Mouse (Mus musculus): Measurements from ENCODE around the gene Psg20. TPM values are rescaled to one million over a fixed set of nuclear protein-coding genes. Genes with fewer than 3 reads are reported as not detected.
"Not testable (repeated sequence)": the region's sequence is repeated elsewhere in the genome, so short reads cannot be mapped to it uniquely, and the experiment has no call there.

Gene Psg20
- polyA plus RNA-seq (2016; fragmentation: Nextera tagmentation; extraction: Ambion mirVana), result not detected in 2 replicates

GRCm38 (mm10) chr7:18686085-18686484 lies at the start of gene Psg20:
TSS of gene Psg20 (minus strand) at chr7:18686185.
- 81% methylated on average over 2 of the region's 2 CpGs for WGBS

GRCm38 (mm10) chr7:18734451-18734850 lies 48.5 kb upstream of the Psg20 start:
- DNase-seq (ENCODE audit: low spot score), result no peak
- WGBS, result 88% methylated on average over 1 of the region's 1 CpGs

More at GRCm38 (mm10) chr7:18686085-18686484, at the start of gene Psg20:
- no peaks in the 10 kb centered on the region for H3K36me3 ChIP-seq
- no peak within 1 kb of the TSS for H3K27ac ChIP-seq
- no peaks in the 10 kb centered on the region for H3K27me3 ChIP-seq (ENCODE audit: low read depth, poor library complexity, severe bottlenecking)
- H3K9me3 ChIP-seq (replicated peaks), result no peaks in the 10 kb centered on the region
- no peaks in the 10 kb centered on the region for H3K4me1 ChIP-seq
- DNase-seq (ENCODE audit: low spot score), result no peak
- no peak within 1 kb of the TSS for H3K4me3 ChIP-seq

GRCm38 (mm10) chr7:18733111-18733510 lies 47.1 kb upstream of the Psg20 start:
- Histone ChIP-seq H3K27ac (no peak overlapping the region), H3K4me3 (no peak overlapping the region), H3K4me1 (no peaks in the 10 kb centered on the region), H3K9me3 (replicated peaks) (no peaks in the 10 kb centered on the region), H3K27me3 (ENCODE audit: low read depth, poor library complexity, severe bottlenecking) (no peaks in the 10 kb centered on the region), H3K36me3 (no peaks in the 10 kb centered on the region)
- peak; percentile 11 for DNase-seq (ENCODE audit: low spot score)

More at GRCm38 (mm10) chr7:18734451-18734850, 48.5 kb upstream of the Psg20 start:
- Histone ChIP-seq H3K4me1 (no peaks in the 10 kb centered on the region), H3K27me3 (ENCODE audit: low read depth, poor library complexity, severe bottlenecking) (no peaks in the 10 kb centered on the region), H3K9me3 (replicated peaks) (no peaks in the 10 kb centered on the region), H3K4me3 (no peak overlapping the region), H3K36me3 (no peaks in the 10 kb centered on the region), H3K27ac (no peak overlapping the region)

GRCm38 (mm10) chr7:18728391-18728790 lies 42.4 kb upstream of the Psg20 start:
- DNase-seq (ENCODE audit: low spot score), result peak; percentile 13
- H3K27me3 ChIP-seq (ENCODE audit: low read depth, poor library complexity, severe bottlenecking), result no peaks in the 10 kb centered on the region
- WGBS, result 86% methylated on average over 1 of the region's 1 CpGs
- no peak overlapping the region for H3K27ac ChIP-seq
- H3K4me1 ChIP-seq, result no peaks in the 10 kb centered on the region
- no peaks in the 10 kb centered on the region for H3K9me3 ChIP-seq (replicated peaks)
- no peak overlapping the region for H3K4me3 ChIP-seq
- no peaks in the 10 kb centered on the region for H3K36me3 ChIP-seq

GRCm38 (mm10) chr7:18725931-18726330 lies 39.9 kb upstream of the Psg20 start:
- not testable (repeated sequence) for H3K36me3 ChIP-seq; DNase-seq (ENCODE audit: low spot score); H3K9me3 ChIP-seq (replicated peaks); H3K27me3 ChIP-seq (ENCODE audit: low read depth, poor library complexity, severe bottlenecking); H3K4me1 ChIP-seq; H3K27ac ChIP-seq; H3K4me3 ChIP-seq

GRCm38 (mm10) chr7:18724001-18724400 lies 38.0 kb upstream of the Psg20 start:
- no peak for DNase-seq (ENCODE audit: low spot score)

GRCm38 (mm10) chr7:18717790-18718189 lies 31.8 kb upstream of the Psg20 start, which contains the start of gene Psg22:
TSS of gene Psg22 (plus strand) at chr7:18718090.
- Histone ChIP-seq H3K27ac (no peak within 1 kb of the TSS), H3K36me3 (no peaks in the 10 kb centered on the region), H3K9me3 (replicated peaks) (no peaks in the 10 kb centered on the region), H3K4me3 (no peak within 1 kb of the TSS), H3K4me1 (no peaks in the 10 kb centered on the region), H3K27me3 (ENCODE audit: low read depth, poor library complexity, severe bottlenecking) (no peaks in the 10 kb centered on the region)
- 42% methylated on average over 2 of the region's 2 CpGs for WGBS
- no peak for DNase-seq (ENCODE audit: low spot score)

More at GRCm38 (mm10) chr7:18724001-18724400, 38.0 kb upstream of the Psg20 start:
- Histone ChIP-seq H3K27me3 (ENCODE audit: low read depth, poor library complexity, severe bottlenecking) (no peaks in the 10 kb centered on the region), H3K4me3 (no peak overlapping the region), H3K27ac (no peak overlapping the region), H3K4me1 (no peaks in the 10 kb centered on the region), H3K9me3 (replicated peaks) (no peaks in the 10 kb centered on the region), H3K36me3 (no peaks in the 10 kb centered on the region)
- 91% methylated on average over 6 of the region's 6 CpGs for WGBS

GRCm38 (mm10) chr7:18715546-18715945 lies 29.6 kb upstream of the Psg20 start:
- Histone ChIP-seq H3K36me3 (no peaks in the 10 kb centered on the region), H3K9me3 (replicated peaks) (no peaks in the 10 kb centered on the region), H3K27me3 (ENCODE audit: low read depth, poor library complexity, severe bottlenecking) (no peaks in the 10 kb centered on the region), H3K27ac (no peak overlapping the region), H3K4me3 (no peak overlapping the region), H3K4me1 (no peaks in the 10 kb centered on the region)
- no peak for DNase-seq (ENCODE audit: low spot score)
- 86% methylated on average over 4 of the region's 4 CpGs for WGBS

GRCm38 (mm10) chr7:18710846-18711245 lies 24.9 kb upstream of the Psg20 start:
- 81% methylated on average over 1 of the region's 1 CpGs for WGBS
- no peaks in the 10 kb centered on the region for H3K36me3 ChIP-seq
- H3K27ac ChIP-seq, result no peak overlapping the region
- no peak overlapping the region for H3K4me3 ChIP-seq
- no peak for DNase-seq (ENCODE audit: low spot score)
- H3K27me3 ChIP-seq (ENCODE audit: low read depth, poor library complexity, severe bottlenecking), result no peaks in the 10 kb centered on the region
- H3K4me1 ChIP-seq, result no peaks in the 10 kb centered on the region
- H3K9me3 ChIP-seq (replicated peaks), result 0 out of 2 replicates have a peak, but pooled peaks cover under 1% of the 10 kb centered on the region

- H3K27ac ChIP-seq; H3K36me3 ChIP-seq; H3K9me3 ChIP-seq (replicated peaks); H3K4me3 ChIP-seq; H3K27me3 ChIP-seq (ENCODE audit: low read depth, poor library complexity, severe bottlenecking); H3K4me1 ChIP-seq; DNase-seq (ENCODE audit: low spot score): not testable (repeated sequence)
- 83% methylated on average over 4 of the region's 4 CpGs for WGBS
Measured at GRCm38 (mm10) chr7:18710331-18710730, 24.3 kb upstream of the Psg20 start.

- H3K36me3 ChIP-seq, result no peaks in the 10 kb centered on the region
- no peaks in the 10 kb centered on the region for H3K27me3 ChIP-seq (ENCODE audit: low read depth, poor library complexity, severe bottlenecking)
- H3K4me3 ChIP-seq, result no peak overlapping the region
- H3K9me3 ChIP-seq (replicated peaks), result no peaks in the 10 kb centered on the region
- H3K27ac ChIP-seq, result no peak overlapping the region
- DNase-seq (ENCODE audit: low spot score), result no peak
- H3K4me1 ChIP-seq, result no peaks in the 10 kb centered on the region
Measured at GRCm38 (mm10) chr7:18685586-18685985, 399 bp downstream of the Psg20 start.

GRCm38 (mm10) chr7:18679772-18680171 lies 6.2 kb downstream of the Psg20 start:
- no peaks in the 10 kb centered on the region for H3K27me3 ChIP-seq (ENCODE audit: low read depth, poor library complexity, severe bottlenecking)
- no peak overlapping the region for H3K4me3 ChIP-seq
- H3K27ac ChIP-seq, result no peak overlapping the region
- no peaks in the 10 kb centered on the region for H3K9me3 ChIP-seq (replicated peaks)
- H3K4me1 ChIP-seq, result no peaks in the 10 kb centered on the region
- DNase-seq (ENCODE audit: low spot score), result peak; percentile 33
- H3K36me3 ChIP-seq, result no peaks in the 10 kb centered on the region
- WGBS, result 53% methylated on average over 2 of the region's 2 CpGs

GRCm38 (mm10) chr7:18656625-18657024 lies 29.4 kb downstream of the Psg20 start, which contains the start of gene Psg21:
TSS of gene Psg21 (minus strand) at chr7:18656725.
- not testable (repeated sequence) for DNase-seq (ENCODE audit: low spot score); H3K27me3 ChIP-seq (ENCODE audit: low read depth, poor library complexity, severe bottlenecking); H3K36me3 ChIP-seq; H3K9me3 ChIP-seq (replicated peaks); H3K4me3 ChIP-seq; H3K4me1 ChIP-seq; H3K27ac ChIP-seq
- 67% methylated on average over 2 of the region's 2 CpGs for WGBS

- H3K27ac ChIP-seq; H3K4me3 ChIP-seq; DNase-seq (ENCODE audit: low spot score); H3K27me3 ChIP-seq (ENCODE audit: low read depth, poor library complexity, severe bottlenecking); H3K36me3 ChIP-seq; H3K4me1 ChIP-seq; H3K9me3 ChIP-seq (replicated peaks): not testable (repeated sequence)
- WGBS, result 85% methylated on average over 8 of the region's 8 CpGs
Measured at GRCm38 (mm10) chr7:18626921-18627320, 59.1 kb downstream of the Psg20 start.

Measured in limb, embryonic 10.5 days (tissue).